Mouse (Mus musculus) right cerebral cortex, adult 18-20 months (tissue): ENCODE data around the gene Zbtb37.

ENCODE experiments used
- DNase-seq: peaks from one replicate; pipeline ENCODE4 v3.0.0; 2022; ENCODE audit warnings: mixed read lengths

Zbtb37 gene

DNA sequence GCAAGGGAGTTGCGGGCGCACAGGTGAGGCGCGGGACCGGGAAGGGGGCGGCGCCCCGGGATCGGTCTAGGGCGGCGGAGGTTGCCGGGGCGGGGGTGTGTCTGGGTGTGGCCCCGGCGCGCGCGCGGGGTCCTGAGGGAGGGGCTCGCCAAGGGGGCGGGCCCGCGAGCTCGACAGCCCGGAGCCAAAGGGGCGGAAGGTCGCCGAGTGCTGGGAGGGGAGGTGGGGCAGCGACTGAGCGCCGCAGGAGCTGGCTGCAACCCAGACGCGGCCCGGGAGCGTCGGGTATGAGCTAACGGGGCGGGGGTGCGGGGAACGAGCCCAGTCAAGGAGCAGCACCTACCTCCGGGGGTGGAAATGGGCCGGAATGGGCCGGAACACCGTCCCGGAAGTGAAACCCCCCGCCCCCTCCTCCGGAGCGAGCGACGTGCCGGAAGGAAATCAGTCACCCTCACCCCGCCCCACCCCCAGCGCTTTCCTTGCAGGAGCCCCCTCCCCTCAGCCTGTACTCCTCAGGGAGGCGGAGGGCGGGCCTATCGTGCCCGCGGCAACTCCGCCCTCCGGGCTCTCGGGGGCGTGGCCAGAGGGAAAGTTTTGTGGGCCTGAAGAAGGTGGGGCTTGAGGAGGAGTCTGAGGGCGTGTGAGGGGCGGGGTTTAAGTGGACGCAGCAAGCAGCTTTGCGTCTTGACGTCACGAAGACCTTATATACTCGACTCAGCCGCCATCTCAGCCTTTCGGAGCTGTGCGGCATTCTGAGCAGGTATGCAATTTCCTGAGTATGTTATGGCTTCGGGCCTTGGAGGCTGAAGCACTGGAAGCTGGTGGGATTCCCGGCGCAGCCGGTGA, at the start of gene Zbtb37:
Gene Zbtb37 (minus strand): TSS at position 415 of the 846 bp plus-strand sequence.
- DNase-seq, result peak; percentile 98

GRCm38 (mm10) chr1:161077243-161077642, 42.6 kb upstream of the Zbtb37 start:
- DNase-seq, result no peak

DNA sequence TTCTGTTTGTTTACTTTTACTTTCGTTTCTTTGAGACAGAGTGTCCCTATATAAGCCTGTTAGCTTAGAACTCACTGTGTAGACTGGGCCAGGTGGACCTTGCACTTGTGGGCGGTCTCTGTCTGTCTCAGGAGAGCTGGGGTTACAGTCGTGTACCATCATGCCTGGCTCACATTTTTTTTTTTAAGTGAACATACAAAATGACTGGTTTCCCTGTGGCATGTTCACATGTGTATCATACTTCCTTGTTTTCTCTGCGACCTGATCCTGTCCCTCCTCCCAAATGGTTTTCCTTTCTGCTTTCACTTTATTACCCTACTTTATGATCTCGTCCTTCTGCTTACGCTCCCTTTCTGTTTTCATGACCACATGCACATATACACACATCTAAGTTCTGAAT, 41.6 kb upstream of the Zbtb37 start:
- no peak for DNase-seq

DNA sequence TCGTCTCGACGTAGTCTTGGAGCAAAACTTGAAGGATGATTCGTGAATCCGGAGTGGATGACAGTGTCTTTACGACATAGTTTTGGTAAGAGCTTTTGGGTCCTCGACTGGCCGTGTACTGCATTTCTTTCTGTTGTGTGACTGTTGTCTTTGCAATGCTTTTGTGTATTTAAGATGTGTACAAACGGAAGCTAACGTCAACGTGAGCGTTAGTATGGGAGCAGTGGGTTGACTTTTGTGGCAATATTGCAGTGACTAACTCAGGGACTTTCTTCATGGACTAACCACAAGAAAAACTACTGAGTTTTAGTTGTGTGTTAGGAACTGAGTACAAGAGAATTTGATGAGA, 36.6 kb upstream of the Zbtb37 start:
- DNase-seq, result no peak

DNA sequence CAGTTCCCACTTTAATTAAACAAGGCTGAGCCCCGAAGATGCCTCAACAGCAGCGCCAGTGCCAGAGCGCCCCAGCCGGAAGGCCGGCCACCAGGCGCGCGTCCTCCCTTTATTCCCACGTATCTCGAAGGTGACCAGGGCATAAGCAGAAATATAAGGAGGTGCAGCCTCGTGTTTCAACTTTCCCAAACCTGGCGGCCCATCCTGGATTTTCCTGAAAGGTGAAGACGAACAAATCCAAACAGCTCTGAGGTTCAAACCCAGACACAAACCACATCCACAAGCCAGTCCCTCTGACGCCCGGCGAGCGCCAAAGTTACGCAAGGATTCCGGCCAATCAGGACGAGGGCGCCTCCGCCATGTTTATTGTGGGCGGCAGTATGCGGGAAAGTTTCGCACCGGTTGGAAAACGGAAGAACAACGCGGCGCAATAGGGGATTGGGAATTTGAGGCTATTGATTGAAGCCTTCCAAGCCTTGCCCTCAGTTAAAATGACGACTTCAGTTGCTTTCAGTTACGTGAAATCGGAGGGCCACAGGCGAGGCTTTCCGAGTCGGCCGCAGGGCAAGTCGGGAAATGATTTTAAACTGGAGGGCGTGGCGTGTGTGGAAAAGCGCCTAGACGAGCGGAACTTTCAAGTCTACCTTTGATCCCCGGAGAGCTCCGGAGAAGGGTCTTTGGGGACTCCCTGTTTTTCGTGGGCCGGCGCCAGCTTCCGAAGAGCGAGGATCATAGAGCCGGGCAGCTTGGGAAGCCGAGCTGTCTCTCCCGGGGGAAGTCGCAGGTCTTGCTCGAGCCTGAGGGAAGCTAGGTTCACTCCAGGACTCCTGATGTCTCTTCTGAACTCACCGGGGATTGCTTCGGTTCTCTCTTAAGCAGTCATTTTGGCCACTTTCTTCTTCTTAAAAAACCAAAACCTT, 36.0 kb upstream of the Zbtb37 start, which contains the start of the genes Dars2 and Cenpl:
Gene Dars2 (minus strand): TSS at position 307 of the 920 bp plus-strand sequence.
Gene Cenpl (plus strand): TSS at position 362 of the 920 bp plus-strand sequence.
- DNase-seq, result peak; percentile 98

DNA sequence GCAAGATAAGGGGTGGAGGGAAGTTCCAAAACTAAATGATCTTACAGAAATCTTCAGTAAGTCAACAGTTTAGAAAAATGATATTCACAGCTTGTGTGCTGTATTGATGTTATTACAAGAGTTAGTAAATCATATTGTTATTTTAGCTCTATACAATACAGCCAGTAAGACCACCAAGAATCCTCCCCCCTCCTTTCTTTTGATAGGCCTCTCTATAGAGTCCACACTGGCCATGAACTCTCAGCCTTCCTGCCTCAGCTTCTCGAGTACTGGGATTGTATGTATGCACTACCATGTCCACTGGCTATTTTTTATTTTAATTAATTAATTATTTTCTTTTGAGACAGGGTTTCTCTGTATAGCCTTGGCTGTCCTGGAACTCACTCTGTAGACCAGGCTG, 28.7 kb upstream of the Zbtb37 start:
- DNase-seq, result no peak

GRCm38 (mm10) chr1:161057164-161057563, 22.5 kb upstream of the Zbtb37 start:
- DNase-seq, result no peak

DNA sequence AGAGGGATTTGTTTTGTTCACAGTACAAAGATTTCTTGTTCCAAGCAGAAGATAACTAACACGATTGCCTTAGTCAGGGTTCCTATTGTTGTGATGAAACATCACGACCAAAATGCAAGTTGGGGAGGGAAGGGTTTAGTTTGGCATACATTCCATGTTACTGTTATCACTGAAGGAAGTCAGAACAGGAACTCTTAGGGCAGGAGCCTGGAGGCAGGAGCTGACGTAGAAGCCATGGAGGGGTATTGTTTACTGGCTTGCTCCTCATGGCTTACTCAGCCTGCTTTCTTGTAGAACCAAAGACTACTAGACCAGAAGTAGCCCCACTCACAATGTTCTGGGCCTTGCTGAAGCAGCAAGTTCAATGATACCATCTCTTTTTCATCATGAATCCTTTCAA, 12.3 kb upstream of the Zbtb37 start:
- no peak for DNase-seq

- DNase-seq, result no peak
Measured at GRCm38 (mm10) chr1:161041261-161042020, 6.8 kb upstream of the Zbtb37 start.

DNA sequence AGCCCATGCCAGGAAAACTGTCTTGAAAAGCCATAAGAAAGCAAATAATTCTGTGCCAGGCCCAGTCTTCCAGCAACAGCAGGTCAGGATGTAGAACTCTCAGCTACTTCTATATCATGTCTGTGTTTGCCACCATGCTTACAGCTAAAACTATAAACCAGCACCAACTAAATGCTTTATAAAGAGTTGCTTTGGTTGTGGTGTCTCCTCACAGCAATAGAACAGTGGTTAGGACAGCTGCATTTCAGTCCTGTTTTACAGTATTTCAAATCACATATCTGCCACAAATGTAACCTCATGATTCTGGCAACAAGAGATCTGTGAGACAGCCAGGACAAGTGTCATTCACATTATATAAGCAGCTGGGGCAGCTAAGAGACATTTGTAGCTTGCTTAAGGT, 6.2 kb upstream of the Zbtb37 start:
- no peak for DNase-seq

DNA sequence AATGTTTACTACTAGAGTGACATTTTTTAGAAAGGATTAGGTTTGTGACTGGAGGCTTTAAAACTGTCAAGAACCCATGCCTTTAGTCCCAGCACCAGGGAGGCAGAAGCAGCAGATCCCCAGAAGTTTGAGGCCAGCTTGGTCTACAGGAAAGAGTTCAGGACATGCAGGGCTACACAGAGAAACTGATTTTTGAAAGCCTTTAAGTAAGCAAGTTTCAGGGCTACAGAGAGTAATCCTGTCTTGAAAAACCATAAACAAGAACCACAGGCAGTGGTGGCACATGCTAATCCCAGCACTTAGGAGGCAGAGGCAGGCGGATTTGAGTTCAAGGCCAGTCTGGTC, 5.7 kb upstream of the Zbtb37 start:
- DNase-seq, result no peak

GRCm38 (mm10) chr1:161039741-161040425, 5.2 kb upstream of the Zbtb37 start:
- DNase-seq, result no peak

DNA sequence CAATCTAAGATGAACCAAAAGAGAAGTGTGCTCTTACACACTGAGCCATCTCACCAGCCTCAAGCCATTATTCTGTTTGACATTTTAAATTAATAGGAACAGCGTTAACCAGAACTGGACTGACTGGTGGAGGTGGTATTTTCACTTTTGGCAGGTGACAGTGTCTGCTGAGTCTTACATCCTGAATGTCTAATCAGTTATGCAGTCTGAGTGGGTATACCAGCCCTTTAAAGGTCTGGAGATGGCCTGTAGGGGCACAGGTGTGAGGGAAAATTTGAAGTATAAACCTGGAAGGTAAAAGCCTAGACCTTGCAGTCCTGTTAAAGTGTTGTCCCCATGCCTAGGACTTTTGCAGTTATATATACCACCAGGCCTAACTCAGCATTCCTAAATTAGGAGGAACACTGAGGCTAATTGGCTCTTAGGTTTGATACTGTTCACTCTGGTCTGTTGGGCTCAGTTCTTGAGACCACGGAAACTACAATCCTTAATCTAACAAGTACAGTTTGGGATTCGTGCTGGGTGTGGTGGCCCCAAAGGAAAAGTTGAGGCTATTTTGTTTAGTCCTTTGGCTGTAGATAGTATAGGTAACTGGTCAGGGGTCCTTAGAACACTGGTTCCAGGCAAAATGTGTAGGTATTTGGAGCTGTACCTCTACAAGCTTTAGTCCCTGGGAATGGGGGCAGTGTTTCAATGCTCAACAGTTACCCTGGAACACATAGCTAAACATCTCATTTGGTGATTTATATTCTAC, 4.5 kb upstream of the Zbtb37 start:
- no peak for DNase-seq

DNA sequence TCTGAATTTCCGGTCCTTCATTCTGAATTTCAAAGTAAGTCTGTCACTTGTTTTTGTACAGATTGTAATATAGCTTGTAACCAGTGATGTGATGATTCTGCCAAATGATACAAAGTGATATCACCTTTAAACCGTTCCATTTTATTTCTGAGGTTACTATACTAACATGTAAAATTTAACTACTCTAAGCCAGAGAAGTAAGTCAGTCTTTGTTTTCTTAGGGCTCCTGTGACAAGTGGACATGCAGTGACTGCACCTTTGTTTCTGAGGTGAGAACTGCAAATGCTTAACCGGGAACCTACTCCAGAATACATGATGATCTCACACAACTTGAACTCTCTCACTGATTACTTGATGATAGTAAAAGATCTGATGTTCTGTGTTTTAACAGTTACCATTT, 3.4 kb upstream of the Zbtb37 start:
- no peak for DNase-seq

DNA sequence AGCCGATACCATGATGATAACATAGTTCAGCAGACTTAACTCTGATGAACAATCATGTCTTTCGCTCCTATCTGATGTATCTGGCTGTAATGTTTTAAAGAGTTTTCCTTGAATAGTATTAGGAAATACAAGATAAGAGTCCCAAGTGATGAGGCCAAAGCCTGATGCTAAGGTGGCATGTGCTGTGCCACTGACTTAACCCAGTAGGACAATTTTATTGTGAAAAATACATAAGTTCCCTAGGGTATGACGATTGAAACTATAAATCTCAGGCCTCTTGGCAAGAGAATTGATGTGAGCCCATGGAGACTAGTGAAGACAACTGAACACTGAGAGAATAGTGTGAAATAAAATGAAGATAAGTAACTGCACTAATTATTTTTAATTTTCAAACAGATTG, 3.0 kb upstream of the Zbtb37 start:
- DNase-seq, result no peak

- DNase-seq, result no peak
Measured at GRCm38 (mm10) chr1:161037026-161037425, 2.4 kb upstream of the Zbtb37 start.

GRCm38 (mm10) chr1:161036411-161036841, 1.8 kb upstream of the Zbtb37 start:
- no peak for DNase-seq

GRCm38 (mm10) chr1:161035786-161036404, 1.2 kb upstream of the Zbtb37 start:
- no peak for DNase-seq

DNA sequence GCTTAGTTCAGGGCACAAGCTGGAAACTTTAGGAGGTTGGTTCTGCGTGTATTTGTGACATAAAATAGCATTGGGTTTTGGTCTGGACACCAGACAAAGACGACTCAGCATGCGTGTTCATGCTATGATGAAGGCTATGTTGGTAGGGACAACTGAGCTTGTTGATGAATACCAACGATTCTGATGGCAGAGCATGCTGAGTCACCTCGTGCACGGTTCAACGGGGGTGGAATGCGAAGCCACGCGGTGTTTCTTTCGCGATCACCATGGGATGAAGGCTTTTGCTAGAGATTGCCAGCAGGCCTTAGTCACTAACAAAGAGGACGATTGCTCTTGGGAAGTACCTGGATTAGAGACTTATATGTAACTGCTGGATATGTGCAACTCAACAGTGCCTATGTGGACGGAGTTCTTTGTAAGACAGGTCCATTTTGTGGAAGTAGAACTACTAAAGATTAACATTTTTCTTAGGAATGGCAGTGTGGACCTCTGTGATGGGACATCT, 684 bp upstream of the Zbtb37 start:
- DNase-seq, result peak; percentile 62

GRCm38 (mm10) chr1:161033856-161034434, 704 bp downstream of the Zbtb37 start:
- DNase-seq, result no peak

GRCm38 (mm10) chr1:161032345-161032744, 2.3 kb downstream of the Zbtb37 start:
- no peak for DNase-seq
